Mouse (Mus musculus): ENCODE data around the gene Stat6. TPM values are rescaled to one million over a fixed set of nuclear protein-coding genes. Genes with fewer than 3 reads are reported as not detected.
"Not testable (repeated sequence)": the region's sequence is repeated elsewhere in the genome, so short reads cannot be mapped to it uniquely, and the experiment has no call there.

Gene Stat6
- total RNA-seq, 2 experiments from 2014 or later, result 16.1 to 16.6 TPM

GRCm38 (mm10) chr10:127632668-127633271 is 10.0 kb upstream of the Stat6 start:
- intact Hi-C loops (cut with DNase I; ENCODE audit: low total_unique reads), result no loop called here
- no peak for DNase-seq

GRCm38 (mm10) chr10:127640421-127640820 is 2.4 kb upstream of the Stat6 start:
- intact Hi-C loops (cut with DNase I; ENCODE audit: low total_unique reads), result loop anchor here (10.0 kb wide), 1 partner anchor 94 kb away; the partner anchor contains the start of gene Zbtb39
- DNase-seq, result no peak

GRCm38 (mm10) chr10:127641861-127642771 is 670 bp upstream of the Stat6 start:
- DNase-seq, result peak; percentile 90
- intact Hi-C loops (cut with DNase I; ENCODE audit: low total_unique reads), result loop anchor here (10.0 kb wide), 1 partner anchor 93 kb away; the partner anchor contains the start of gene Zbtb39

GRCm38 (mm10) chr10:127643553-127644238 is 910 bp downstream of the Stat6 start:
- intact Hi-C loops (cut with DNase I; ENCODE audit: low total_unique reads), result loop anchor here (2.0 to 10.0 kb wide), 2 partner anchors 21 to 91 kb away; partner anchors contain the start of gene Zbtb39
- DNase-seq, result peak; percentile 81

- intact Hi-C loops (cut with DNase I; ENCODE audit: low total_unique reads), result loop anchor here (2.0 to 10.0 kb wide), 2 partner anchors 19 to 89 kb away; partner anchors contain the start of gene Zbtb39
Observed at GRCm38 (mm10) chr10:127645791-127646190, 3.0 kb downstream of the Stat6 start.

GRCm38 (mm10) chr10:127652906-127653638 is 10.3 kb downstream of the Stat6 start:
- no peak for DNase-seq
- intact Hi-C loops (cut with DNase I; ENCODE audit: low total_unique reads), result no loop called here

More at GRCm38 (mm10) chr10:127645791-127646190, 3.0 kb downstream of the Stat6 start:
- DNase-seq, result no peak

- intact Hi-C loops (cut with DNase I; ENCODE audit: low total_unique reads), result loop anchor here (5.0 kb wide), 1 partner anchor 1207 kb away; no protein-coding TSS in a partner anchor
Observed at GRCm38 (mm10) chr10:127654970-127655579, 12.3 kb downstream of the Stat6 start.

GRCm38 (mm10) chr10:127657617-127658016 is 14.8 kb downstream of the Stat6 start:
- DNase-seq, result not testable (repeated sequence)
- intact Hi-C loops (cut with DNase I; ENCODE audit: low total_unique reads), result loop anchor here (5.0 kb wide), 1 partner anchor 1205 kb away; no protein-coding TSS in a partner anchor

More at GRCm38 (mm10) chr10:127654970-127655579, 12.3 kb downstream of the Stat6 start:
- no peak for DNase-seq

- DNase-seq, result no peak
- intact Hi-C loops (cut with DNase I; ENCODE audit: low total_unique reads), result loop anchor here (5.0 kb wide), 1 partner anchor 1204 kb away; no protein-coding TSS in a partner anchor
Observed at GRCm38 (mm10) chr10:127658076-127658475, 15.3 kb downstream of the Stat6 start.

- DNase-seq, result no peak
- intact Hi-C loops (cut with DNase I; ENCODE audit: low total_unique reads), result loop anchor here (5.0 kb wide), 1 partner anchor 1203 kb away; no protein-coding TSS in a partner anchor
Observed at GRCm38 (mm10) chr10:127659551-127659950, 16.8 kb downstream of the Stat6 start.

- no peak for DNase-seq
Observed at GRCm38 (mm10) chr10:127661291-127661914, 18.6 kb downstream of the Stat6 start.

GRCm38 (mm10) chr10:127661915-127662663 is 19.3 kb downstream of the Stat6 start:
- DNase-seq, result peak; percentile 70
- intact Hi-C loops (cut with DNase I; ENCODE audit: low total_unique reads), result no loop called here

More at GRCm38 (mm10) chr10:127661291-127661914, 18.6 kb downstream of the Stat6 start:
- intact Hi-C loops (cut with DNase I; ENCODE audit: low total_unique reads), result no loop called here

GRCm38 (mm10) chr10:127662666-127663253 is 20.0 kb downstream of the Stat6 start:
- intact Hi-C loops (cut with DNase I; ENCODE audit: low total_unique reads), result no loop called here
- no peak for DNase-seq

GRCm38 (mm10) chr10:127663590-127663989 is 20.8 kb downstream of the Stat6 start:
- no peak for DNase-seq
- intact Hi-C loops (cut with DNase I; ENCODE audit: low total_unique reads), result no loop called here

- intact Hi-C loops (cut with DNase I; ENCODE audit: low total_unique reads), result loop anchor here (2.0 kb wide), 1 partner anchor 19 kb away; no protein-coding TSS in a partner anchor
- DNase-seq, result no peak
Observed at GRCm38 (mm10) chr10:127664166-127664565, 21.4 kb downstream of the Stat6 start.

- DNase-seq, result no peak
- intact Hi-C loops (cut with DNase I; ENCODE audit: low total_unique reads), result loop anchor here (2.0 kb wide), 1 partner anchor 20 kb away; no protein-coding TSS in a partner anchor
Observed at GRCm38 (mm10) chr10:127664891-127665290, 22.1 kb downstream of the Stat6 start.
